Mouse (Mus musculus): ENCODE measurements around the gene Slc38a10.

GRCm38 (mm10) chr11:120065291-120065690 lies 85.9 kb downstream of the Slc38a10 start:
- TF ChIP-seq CTCF (IDR thresholded peaks at IDR 0.05; ENCODE audit: low read depth) (peak; percentile 74), EP300 (IDR thresholded peaks at IDR 0.05; ENCODE audit: low read depth) (no peak)

Measured in heart, postnatal 0 days (tissue).